Mouse (Mus musculus) fibroblast of lung, adult 2 months (primary cell): Measurements from ENCODE around the gene Fgf5.

Experiments
- DNase-seq: peaks from one replicate; pipeline ENCODE4 v3.0.0-alpha.2; 2011; ENCODE audit warnings: low read depth

The Fgf5 gene

GRCm38 (mm10) chr5:98253838-98254821, at the start of gene Fgf5:
Gene Fgf5 (plus strand): TSS chr5:98254184.
- no peak for DNase-seq

- no peak for DNase-seq
Measured at GRCm38 (mm10) chr5:98212501-98212900, 41.5 kb upstream of the Fgf5 start.

GRCm38 (mm10) chr5:98221956-98222355, 32.0 kb upstream of the Fgf5 start:
- no peak for DNase-seq

GRCm38 (mm10) chr5:98226710-98227109, 27.3 kb upstream of the Fgf5 start:
- DNase-seq = no peak

DNA sequence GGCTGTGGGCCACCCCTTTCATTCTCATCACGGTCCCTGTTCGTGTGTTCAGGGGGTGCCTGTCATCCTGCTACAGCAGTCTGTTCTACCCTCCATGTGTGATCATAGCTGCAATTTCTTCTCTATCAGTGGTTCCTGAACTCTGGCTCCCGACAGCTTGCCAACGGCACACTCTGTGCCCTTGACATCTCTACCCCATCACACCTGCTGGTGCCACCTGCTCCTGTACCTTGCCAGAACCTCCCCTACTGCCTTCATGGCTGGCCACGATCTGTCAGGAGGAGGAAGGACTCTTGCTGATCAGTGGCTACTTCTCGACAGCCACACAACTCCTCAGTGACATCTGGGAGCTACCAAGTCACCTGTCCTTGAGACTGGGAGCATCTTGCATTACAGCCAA, 24.5 kb upstream of the Fgf5 start:
- no peak for DNase-seq

DNA sequence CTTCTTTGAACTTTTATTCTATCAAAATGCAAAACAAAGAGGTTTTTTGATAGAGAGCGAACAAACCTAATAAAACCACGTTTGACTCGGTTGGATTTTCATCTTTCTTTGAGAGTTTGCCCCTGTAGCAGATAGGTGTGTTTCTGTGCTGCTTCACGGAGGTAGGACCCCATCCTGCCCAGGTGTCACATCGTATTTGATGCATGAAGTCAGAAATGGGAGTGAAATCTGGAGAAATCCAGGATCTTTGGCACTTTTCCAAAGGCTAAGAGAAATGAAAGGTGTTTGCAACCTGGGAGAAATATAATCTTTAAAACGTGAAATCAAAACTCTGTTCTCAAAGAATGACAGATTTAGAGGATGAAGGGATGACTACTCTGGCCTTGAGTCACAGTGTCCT, 15.5 kb upstream of the Fgf5 start:
- DNase-seq = no peak

GRCm38 (mm10) chr5:98241322-98241829, 12.6 kb upstream of the Fgf5 start:
- DNase-seq = no peak

GRCm38 (mm10) chr5:98245303-98245702, 8.7 kb upstream of the Fgf5 start:
- no peak for DNase-seq

- no peak for DNase-seq
Measured at GRCm38 (mm10) chr5:98245976-98246375, 8.0 kb upstream of the Fgf5 start.

DNA sequence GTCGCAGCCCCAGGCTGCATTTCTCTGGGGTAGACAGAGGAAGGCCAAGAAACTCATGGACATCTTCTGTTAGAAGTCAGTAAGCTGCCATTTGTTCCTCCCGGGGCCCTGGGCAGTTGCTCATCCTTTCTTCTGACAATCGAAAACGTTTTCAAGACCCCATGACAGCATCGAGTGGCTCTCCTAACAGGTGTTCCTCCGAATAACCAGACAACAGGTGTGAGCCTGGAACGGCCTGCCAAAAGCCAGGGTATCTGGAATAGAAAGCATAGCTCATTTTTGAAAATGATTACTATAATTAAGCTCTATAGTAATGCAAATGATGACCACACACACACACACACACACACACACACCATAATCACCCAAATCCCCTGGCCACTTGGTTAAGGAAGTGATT, 7.2 kb upstream of the Fgf5 start:
- DNase-seq = no peak

- no peak for DNase-seq
Measured at GRCm38 (mm10) chr5:98247516-98247915, 6.5 kb upstream of the Fgf5 start.

DNA sequence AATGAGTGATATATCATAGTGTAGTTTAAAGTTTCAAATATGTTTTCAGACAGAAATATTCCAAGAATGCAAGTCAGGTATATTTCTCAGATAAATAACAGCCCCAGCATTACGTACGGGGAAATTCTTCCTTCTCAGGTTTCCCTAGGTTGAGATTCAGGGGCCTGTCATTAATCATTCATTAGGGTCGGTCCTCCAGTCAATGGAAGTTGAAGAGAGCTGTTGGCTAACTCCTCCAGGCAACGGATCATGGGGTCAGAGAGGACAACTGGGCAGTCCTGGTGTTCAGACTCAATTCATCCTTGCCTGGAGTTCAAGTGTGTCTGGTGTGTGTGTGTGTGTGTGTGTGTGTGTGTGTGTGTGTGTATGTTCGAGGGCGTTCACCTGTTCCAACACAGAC, 837 bp upstream of the Fgf5 start:
- DNase-seq = no peak

GRCm38 (mm10) chr5:98255176-98255575, 1.2 kb downstream of the Fgf5 start:
- no peak for DNase-seq

DNA sequence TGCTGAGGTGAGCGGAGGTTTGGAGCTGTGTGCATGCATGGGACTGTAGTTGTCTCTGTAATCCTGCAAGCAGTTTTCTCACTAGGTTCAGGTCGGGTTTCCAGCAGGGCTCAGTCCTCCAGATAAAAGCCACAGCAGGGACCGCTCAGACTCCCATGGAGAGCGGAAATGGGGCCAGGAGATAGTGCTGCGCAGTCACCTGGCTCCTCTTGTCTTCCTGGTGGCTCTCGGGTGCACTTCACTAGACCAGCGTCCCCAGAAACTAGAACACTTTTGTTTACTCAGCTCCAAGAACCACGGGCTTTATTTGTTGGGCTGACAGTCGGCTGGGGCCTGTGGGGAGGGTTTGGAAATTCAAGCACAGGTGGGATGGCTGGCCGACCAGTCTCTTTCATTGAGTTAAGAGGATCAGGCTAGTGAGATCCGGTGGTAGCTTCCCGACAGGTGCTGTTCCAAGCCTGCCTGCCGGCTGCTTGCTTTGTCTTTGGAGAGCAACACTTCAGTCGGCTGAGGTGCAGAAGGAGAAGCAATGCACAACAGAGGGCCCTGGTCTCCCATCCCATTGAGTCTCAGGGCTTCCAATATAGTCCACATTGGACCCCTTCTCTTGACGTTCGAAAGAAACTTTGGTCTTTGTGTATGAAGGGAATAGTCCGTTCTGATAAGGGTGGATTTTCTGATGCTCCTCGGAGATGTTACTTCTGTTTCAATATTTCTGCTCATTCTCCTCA, 1.9 kb downstream of the Fgf5 start:
- DNase-seq = no peak

GRCm38 (mm10) chr5:98275318-98275818, 21.4 kb downstream of the Fgf5 start:
- no peak for DNase-seq

GRCm38 (mm10) chr5:98281993-98282392, 28.0 kb downstream of the Fgf5 start:
- DNase-seq = no peak

DNA sequence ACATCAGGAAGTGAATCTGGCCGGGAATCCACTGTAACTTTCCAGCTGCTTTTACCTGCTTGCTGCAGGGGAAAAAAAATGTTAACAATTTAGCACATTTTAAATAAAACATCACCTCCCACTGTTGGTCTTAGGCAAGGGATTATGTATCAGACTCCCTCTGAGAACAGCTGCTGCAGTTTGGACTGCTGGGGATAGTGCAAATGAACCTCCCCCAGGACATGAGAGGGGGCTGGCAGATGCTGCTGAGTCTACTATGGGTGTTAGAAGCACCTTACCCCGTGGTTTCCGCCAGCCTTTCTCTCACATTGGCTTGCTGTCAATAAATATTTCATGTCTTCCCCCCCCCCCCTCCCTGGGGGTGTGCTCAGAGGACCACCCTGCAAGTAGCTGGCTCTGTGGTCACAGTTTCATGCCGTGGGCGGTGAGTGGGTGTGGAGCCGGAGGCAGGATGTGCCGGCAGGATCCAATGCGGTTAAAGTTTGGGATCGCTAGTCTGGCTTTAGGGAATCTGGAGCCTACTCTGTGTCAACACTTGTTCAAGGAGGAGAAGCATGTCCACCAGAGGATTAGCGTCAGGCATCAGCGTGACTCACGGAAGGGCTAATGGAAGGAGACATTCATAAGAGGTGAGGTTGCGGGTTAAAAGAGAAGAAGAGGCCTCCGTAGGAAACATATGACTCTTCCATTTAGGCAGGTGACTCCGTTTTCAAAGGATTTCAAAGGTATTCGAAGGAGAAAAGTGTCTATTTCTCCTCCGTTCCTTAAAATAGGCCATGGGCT, 29.9 kb downstream of the Fgf5 start:
- no peak for DNase-seq

GRCm38 (mm10) chr5:98290642-98291041, 36.7 kb downstream of the Fgf5 start:
- no peak for DNase-seq

DNA sequence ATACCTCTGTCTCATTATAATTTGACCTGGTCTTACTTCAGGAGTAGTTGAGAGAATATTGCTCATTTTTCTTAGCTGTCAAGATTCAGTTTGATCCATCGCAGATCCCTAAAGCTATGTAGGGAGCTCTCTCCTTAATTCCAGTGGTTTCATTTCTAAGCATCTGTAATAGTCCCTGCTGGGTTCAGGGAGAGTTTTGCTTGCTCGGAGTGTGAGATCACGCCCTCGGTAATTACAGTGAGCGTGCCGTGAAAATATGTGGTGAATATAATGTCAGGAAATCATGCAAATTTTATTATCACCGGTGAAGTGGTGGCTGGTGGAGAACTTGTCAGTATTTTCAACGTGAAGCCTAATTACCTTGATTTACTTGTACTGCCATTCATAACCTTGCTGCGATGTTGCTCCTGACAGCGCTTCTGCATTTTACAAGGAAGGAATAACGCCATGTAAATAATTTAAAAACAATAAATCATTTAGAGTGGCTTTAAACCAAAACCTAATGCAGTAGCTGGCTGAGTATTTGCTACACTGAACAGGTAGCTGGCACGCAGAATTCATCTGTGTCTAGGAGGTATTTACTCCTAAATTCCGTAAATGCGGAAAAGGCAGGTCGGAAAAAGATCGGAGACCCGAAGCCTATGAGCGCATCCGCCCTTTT, 38.5 kb downstream of the Fgf5 start:
- DNase-seq = no peak

DNA sequence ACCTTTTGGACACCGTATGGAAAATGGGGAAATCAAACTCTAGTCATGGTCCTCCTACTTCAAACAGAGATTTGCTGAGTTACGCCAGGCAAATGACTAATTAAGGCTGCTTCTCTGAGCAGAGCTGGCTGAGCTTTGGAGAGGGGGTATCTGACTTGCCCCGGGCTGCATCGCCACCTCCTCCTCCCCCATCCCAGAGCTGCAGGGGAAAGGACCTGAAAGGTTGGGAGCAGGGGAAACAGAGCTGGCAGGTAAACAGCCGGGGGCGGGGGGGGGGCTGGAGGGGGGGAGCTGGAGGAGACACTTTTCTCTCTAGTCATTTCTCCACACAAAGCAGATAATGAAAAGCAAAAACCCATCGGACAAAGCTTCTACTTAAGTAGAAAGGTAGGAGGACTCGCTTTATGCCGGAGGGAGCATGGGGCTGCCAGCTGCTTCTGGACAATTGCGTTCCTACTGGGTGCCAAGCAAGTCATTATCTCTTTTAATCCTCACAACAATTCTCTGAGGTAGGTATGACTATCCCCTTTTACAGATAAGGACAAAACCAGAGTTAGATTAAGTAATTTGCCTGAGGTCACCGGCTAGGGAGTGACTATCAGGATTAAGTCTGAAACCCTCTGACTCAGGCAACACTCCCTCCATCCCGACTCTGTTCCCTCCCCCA, 39.2 kb downstream of the Fgf5 start:
- no peak for DNase-seq

DNA sequence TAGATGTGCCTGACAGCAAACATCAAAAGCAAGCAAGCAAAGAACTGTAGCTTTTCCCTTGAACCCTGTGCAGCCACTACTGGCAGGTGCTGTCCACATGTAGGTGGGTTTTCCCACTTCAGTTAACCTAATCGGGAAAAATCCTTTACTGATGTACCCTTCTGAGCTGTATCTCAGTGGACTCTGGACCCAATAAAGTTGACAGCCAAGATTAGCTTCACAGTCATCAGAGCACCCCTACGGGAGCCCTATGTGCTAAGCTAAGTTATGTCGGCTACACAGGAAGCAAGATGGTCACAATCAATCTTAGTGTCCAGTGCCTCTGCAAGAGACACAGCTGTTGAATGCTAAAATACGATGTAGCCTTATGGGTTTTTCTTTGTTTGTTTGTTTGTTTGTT, 46.1 kb downstream of the Fgf5 start:
- no peak for DNase-seq
